Mouse (Mus musculus) kidney, postnatal 36 days (tissue): ENCODE results near the gene Pprc1.
A peak's percentile ranks its signal among the peaks of the same experiment; 100 is the strongest.

Experiments used
- DNase-seq, 2 experiments: peaks; one replicate each; pipeline ENCODE4 v3.0.0; 2021 to 2022; ENCODE audit warnings: mixed read lengths in 2 of 2

The Pprc1 gene

DNA sequence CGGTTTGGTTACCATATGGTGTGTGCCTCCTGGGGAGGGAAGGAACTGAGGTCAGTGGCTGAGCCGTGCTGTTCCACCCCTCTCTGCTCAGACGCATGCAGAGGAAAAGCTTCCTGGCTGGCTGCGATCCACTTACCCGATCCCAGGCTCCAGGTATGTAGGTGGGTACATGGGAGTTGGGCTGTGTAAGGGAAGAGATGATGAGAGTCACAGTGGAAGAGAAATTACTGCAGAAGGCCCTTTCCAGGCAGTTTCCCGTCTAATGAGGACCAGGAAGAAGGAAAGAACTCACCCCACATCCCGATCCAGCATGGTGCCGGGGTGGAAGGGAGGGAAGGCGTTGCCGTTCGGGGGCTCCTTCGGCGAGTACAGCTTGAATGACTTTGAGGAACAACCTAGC, 8.7 kb upstream of the Pprc1 start:
- DNase-seq = no peak

GRCm38 (mm10) chr19:46036477-46037242, 8.0 kb upstream of the Pprc1 start:
- DNase-seq = peak in 1 of 2 experiments; percentile 57

- no peak for DNase-seq
These were observed 7.3 kb upstream of the Pprc1 start for GRCm38 (mm10) chr19:46037243-46037924.

DNA sequence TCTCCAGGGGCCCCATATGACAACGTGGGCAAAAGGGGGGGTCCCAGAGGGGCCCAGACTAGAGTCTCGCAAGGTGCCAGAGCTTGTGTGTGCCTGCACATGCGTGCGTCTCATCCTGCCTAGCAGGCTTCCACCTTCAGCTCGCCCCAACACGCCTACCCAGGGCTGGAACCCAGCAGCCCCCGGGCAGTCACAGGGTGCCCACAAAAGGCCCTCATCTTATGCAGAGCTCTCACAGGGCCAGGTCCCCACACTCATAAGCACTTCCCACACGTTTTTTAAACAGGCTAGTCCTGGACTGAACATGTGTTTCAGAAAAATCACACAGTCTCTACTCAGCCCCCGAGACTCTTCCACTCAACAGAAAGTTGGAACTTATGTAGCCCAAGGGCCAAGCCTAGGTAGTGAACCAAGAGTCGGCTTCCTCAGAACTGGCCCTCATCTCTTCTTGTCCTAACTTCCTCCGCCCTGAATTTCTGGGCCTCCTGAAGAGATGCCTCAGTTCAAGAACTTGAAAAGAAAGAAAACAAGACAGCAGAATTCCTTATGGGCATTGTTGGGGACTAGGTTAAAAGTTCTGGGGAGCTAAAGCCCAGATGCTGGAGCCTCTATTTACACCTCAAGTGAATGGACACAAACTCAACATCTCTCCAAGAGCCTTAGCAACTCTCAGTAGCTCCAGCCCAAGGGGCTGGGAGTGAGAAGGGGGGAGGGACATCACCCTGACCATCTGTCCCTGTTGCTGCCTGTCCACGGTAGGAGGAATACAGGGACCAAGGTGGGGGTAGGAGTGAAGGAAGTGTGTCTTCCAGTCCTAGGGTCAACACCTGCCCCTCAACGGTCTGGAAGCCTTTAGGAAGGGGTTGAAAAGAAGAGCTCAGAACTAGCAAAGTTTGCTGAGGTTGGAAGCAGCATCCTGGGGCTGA, 6.5 kb upstream of the Pprc1 start:
- DNase-seq = no peak

GRCm38 (mm10) chr19:46038851-46039260, 5.8 kb upstream of the Pprc1 start:
- no peak for DNase-seq

GRCm38 (mm10) chr19:46039478-46039877, 5.2 kb upstream of the Pprc1 start:
- peak; percentile 90 to 96 for DNase-seq

- DNase-seq = no peak
These were observed 4.4 kb upstream of the Pprc1 start for GRCm38 (mm10) chr19:46040149-46040902.

DNA sequence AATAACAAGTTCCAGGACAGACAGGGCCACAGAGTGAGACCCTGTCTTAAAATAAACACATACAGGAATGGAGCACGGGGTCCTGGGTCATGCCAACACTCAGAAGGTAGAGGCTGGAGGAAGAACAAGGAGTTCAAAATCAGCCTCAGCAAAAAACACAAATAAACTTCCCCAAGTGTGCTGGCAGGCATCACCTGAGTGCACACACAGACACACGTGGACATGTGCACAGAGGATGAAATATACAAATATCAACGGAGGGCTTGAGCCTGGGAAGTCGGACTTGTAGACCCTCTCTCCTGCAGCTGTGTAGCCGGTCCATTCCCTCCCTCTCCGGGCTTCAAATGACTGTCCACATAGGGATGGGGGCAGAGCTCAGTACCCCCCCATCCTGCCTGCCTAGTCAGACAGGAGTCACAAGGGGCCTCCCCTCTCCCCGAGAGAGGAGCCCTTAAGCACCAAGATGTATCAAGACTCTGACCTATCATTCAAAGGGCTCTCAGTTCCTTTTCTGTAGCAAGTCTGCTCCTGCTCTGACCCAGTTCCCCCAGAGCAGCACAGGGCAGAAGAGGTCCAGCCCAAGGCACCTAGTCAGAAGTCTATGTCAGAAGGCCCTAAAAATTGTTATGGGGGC, 3.3 kb upstream of the Pprc1 start:
- DNase-seq = no peak

DNA sequence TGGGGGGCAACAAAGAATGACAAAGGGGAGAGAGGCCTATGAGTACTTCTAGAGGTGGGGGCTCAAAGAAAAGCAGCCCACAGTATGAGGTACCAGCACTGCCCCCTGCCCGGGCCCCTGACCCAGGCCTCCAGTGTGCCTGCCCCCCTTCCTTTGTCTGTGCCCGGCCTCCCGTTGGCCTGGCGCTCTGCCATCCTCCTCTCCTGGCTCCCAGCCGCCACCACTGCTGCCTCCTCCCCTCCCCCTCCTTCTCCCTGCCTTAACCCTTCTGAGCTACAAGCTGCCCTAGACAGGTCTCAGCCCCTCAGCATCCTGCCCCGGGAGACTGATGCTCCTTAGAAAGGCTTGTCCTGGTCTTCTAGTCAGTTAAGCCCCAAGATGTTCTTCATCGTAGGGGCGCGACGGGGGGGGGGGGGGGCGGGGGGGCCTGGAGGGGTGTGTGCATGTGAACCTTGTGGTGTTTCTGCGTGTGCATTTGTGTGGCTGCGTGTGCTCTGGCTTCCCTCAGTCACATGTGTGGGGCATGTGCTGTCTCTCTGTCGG, 2.7 kb upstream of the Pprc1 start:
- DNase-seq = peak; percentile 93 to 97

- DNase-seq = peak; percentile 47 to 57
These were observed 2.1 kb upstream of the Pprc1 start for GRCm38 (mm10) chr19:46042476-46043011.

GRCm38 (mm10) chr19:46043380-46043779, 1.3 kb upstream of the Pprc1 start:
- peak in 1 of 2 experiments; percentile 30 for DNase-seq

DNA sequence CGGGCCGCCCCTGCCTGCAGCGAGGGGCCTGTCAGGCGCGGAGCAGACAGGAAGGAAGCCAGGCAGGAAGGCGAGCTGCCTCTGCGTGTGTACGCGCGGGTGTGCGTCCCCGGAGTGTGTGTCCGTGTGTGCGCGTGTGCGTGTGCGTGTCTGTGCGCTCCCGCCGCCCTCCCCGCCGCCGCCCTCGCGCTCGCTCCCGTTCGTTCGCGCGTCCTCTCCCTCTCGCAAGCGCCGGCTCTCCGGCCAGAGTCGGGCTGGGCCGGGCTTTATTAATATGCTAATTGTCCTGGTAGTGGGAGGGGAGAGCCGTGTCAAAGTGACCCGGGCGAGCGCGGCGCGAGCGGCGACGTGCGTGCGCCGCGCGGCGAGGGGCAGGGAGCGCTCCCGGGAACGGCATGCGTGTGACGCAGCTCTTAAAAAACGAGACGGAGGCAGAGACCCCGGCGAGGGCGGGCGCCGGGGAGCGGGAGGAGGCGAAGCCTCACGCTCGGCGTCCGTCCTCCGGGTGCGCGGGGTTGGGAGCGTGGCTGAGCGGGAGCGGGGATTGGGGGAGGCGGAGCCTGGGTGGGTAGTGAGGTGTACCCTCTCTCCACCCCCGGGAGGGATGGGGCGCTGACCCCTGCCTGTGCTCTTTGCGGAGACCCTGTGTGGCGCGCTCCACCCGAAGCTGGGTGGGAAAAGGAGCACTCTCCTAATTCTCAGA, 458 bp downstream of the Pprc1 start, which contains the start of gene Ldb1:
Gene Ldb1 (minus strand): TSS at position 222 of the 703 bp plus-strand sequence.
- peak; percentile 91 for DNase-seq

DNA sequence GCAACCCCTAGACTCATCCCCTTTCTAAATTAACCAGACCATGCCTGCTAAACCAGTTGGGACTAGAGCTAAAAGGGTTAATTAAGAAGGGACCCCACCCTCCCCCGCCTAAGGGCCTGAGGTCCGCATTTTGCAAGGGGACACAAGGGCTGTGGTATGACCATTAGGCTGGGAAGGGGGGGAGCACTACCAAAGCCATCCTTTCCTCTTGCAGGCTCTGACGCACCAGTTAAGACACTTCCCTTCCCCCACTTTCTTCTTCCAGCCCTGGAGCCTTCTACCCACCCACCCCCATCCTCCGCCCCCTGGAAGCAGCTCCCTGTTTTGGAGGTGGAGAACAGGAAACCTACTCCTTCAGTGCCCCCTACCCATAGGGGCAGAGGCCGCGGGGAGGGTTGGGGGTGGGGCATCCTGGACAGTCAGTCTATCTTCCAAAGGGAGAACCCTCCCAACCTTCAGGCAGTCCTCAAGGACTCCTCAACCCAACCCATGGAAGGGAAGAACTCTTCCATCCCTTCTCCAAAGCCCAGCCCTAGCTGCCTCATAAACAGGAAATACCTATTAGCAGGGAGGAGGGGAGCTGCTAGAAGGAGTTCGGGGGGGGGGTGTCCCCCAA, 1.1 kb downstream of the Pprc1 start:
- peak; percentile 65 to 67 for DNase-seq

DNA sequence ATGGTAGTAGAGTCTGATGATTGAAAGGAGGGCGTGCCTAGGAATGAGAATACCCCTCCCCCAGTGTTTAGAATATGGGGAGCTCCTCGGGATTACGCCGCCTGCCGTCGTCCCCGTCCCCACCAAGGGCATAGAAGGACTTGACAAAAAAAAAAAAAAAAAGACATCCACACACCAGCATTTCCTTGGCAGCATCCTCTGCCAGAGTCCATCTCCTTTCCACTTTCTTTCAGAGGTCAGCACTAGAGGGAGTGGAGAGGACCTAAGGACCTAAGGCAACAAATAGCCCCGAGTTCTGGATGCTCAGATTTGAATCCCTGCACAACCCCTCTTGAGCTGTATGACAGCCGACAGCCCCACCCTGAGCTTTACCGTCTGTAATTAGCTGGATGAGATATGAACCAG, 1.9 kb downstream of the Pprc1 start:
- peak in 1 of 2 experiments; percentile 31 for DNase-seq

DNA sequence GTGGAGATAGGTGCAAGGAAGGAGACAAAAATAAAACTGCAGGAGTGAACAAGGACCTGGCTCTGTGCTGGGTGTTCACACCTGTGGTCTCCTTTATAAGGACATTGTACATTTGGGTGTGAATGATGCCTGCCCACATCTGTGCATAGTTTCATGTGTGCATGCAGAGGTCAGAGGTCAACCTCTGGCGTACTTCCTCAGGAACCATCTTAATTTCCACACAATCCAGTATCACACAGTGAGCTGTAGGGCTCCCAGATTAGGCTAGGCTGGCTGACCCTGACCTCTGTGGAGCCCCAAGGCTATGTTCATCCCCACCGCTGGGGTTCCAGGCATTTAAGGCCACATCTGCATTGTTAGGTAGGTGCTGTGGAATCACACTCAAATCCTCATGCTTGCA, 2.7 kb downstream of the Pprc1 start:
- no peak for DNase-seq

GRCm38 (mm10) chr19:46049129-46049528, 4.4 kb downstream of the Pprc1 start:
- no peak for DNase-seq

- DNase-seq = no peak
These were observed 5.8 kb downstream of the Pprc1 start for GRCm38 (mm10) chr19:46050462-46050861.

DNA sequence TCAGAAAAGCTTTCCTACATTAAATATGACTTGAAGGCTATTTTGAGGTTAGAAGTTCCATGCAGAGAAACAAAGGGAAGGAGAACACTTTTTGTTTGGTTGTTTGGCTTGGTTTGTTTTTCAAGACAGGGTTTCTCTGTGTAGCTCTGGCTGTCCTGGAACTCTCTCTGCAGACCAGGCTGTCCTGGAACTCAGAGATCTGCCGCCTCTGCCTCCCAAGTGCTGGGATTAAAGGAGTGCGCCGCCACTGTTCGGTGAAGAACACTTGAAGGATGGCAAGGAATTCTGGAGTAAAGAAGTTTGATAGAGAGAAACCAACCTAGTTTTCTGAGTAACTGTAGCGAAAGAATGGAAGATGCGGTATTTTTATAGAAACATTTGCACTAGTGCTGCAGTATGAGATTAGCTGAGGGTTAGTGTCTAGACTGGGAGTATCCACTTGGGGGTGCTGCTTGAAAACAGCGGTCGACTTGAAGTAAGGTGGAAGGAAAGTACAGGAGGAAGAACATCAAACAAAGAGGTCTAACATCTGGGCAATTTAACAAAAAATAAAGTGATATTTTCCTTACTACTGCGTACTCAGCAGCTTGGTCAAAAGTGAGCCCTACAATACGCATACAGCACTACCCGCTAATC, 11.2 kb downstream of the Pprc1 start:
- DNase-seq = peak in 1 of 2 experiments; percentile 38

DNA sequence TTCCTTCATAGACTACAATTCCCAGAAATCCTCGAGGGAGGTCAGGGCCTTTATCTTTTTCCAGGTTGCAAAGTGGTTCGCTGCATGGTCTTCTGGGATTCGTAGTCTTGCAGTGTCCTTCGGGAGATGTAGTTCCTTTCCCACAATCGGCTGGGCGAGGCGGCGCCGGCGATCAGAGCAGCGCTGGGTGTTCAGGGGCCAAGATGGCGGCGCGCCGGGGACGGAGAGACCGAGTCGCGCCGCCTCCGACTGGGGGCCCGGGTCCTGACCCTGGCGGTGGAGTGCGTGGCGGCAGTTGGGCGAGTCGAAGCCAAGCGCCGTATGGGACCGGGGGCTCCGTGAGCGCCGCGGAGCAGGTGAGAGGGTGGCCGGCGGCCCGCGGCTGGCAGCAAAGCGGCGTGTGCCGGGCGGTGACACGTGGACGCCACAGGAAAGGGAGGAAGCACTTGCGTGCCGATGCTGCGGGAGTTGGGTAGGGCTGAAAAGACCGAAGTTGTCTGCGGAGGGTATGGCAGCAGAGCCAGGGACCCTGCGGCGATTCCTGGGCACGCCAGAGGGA, 11.8 kb downstream of the Pprc1 start:
- DNase-seq = peak; percentile 94 to 98
